Comparison of ENCODE assay signal across 9 mouse cellular contexts in the genomic region with DNA sequence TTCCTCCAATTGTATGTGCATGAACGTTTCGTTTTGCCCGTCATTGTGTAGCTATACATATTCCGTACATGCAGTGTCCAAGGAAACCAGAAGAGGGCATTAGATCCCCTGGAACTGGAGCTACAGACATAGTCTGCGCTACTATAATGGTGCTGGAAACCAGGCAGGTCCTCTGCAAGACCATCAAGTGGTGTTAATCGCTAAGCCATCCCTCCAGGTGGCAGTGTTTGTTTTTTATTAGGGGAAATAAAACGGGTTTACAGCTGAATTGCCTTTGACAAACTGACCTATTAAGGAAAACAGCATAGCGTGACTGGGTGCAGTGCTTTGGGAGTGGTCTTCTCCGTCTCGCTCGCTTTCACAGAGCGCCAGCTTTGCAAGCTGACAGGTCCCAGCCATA. TPM values are rescaled to one million over a fixed set of nuclear protein-coding genes. Genes with fewer than 3 reads are reported as not detected.
DNase-seq lines count a peak whose midpoint lies in the region; ATAC-seq and TF ChIP-seq lines count a peak whose summit lies in the region.
"Had no signal": no experiment of that assay in that cellular context is flagged by ENCODE, and none has a peak within 500 bp of the region (broad histone marks: within the 10 kb centered on the region; RNA-seq: fewer than 3 reads in every experiment).

No protein-coding gene starts in this region.

- ATAC-seq in granulocyte monocyte progenitor cell, adult 5-6 weeks (replicated peaks; ENCODE audit: poor library complexity, severe bottlenecking), result peak; percentile 69
- ATAC-seq in activated CD4-positive, CD25-positive, alpha-beta regulatory T cell, adult 4 months, result no peak

- H3K27ac ChIP-seq in cerebellum, adult 2 months (ENCODE audit: insufficient read depth, low read length), result no peak overlapping the region
- H3K27ac ChIP-seq in thymus, adult 2 months (ENCODE audit: control insufficient read depth, insufficient read depth, low read length), result no peak overlapping the region

- TF ChIP-seq CTCF in cerebellum, adult 2 months (IDR thresholded peaks at IDR 0.05; ENCODE audit: borderline replicate concordance, insufficient read depth, low read depth, low read length), result peak; percentile 30; the same call in 1 of the 2 replicates
- TF ChIP-seq CTCF in thymus, adult 2 months (IDR thresholded peaks at IDR 0.05; ENCODE audit: borderline replicate concordance, control insufficient read depth, extremely low read depth, insufficient read depth, low read length, poor library complexity), result no peak

- no peak for TF ChIP-seq POLR2A in cerebellum, adult 2 months (IDR thresholded peaks at IDR 0.05; ENCODE audit: borderline replicate concordance, insufficient read depth, low read length)
- TF ChIP-seq POLR2A in thymus, adult 2 months (IDR thresholded peaks at IDR 0.05; ENCODE audit: control insufficient read depth, extremely low read depth, insufficient read depth, low read length, poor library complexity), result no peak

- no peaks in the 10 kb centered on the region for H3K27me3 ChIP-seq in cerebellum, adult 2 months (ENCODE audit: control insufficient read depth, insufficient read depth, low read length)
- H3K27me3 ChIP-seq in thymus, adult 2 months (ENCODE audit: control insufficient read depth, insufficient read depth, low read length), result no peaks in the 10 kb centered on the region

- 33% methylated on average over 12 of the region's 12 CpGs for WGBS in cerebellum, adult 2 months
- WGBS in thymus, adult 2 months, result 59% methylated on average over 12 of the region's 12 CpGs

- no peak overlapping the region for H3K4me3 ChIP-seq in cerebellum, adult 2 months (replicated peaks; ENCODE audit: insufficient read depth, low read depth, low read length)
- H3K4me3 ChIP-seq in thymus, adult 2 months (ENCODE audit: control insufficient read depth, insufficient read depth, low read length), result no peak overlapping the region
- H3K4me3 ChIP-seq: megakaryocyte, embryonic 14.5 days had no signal

- H3K4me1 ChIP-seq in cerebellum, adult 2 months (ENCODE audit: control insufficient read depth, insufficient read depth, low read length), result no peaks in the 10 kb centered on the region
- no peaks in the 10 kb centered on the region for H3K4me1 ChIP-seq in thymus, adult 2 months (replicated peaks; ENCODE audit: control insufficient read depth, insufficient read depth, low read length)

- H3K36me3 ChIP-seq in thymus, adult 2 months (ENCODE audit: control insufficient read depth, insufficient read depth, low read length), result no peaks in the 10 kb centered on the region

- DNase-seq in cerebellum, adult 2 months, result peak in 1 of 2 experiments; percentile 13
- DNase-seq in cerebellum, adult 8-10 months, result no peak
- DNase-seq in thymus, adult 2 months, result peak; percentile 57
- no peak for DNase-seq in thymus, adult 18-20 months
- DNase-seq in kidney, postnatal 14 days, result peak; percentile 66
- DNase-seq in mesoderm, embryonic 11.5 days (ENCODE audit: low read depth, low spot score), result peak; percentile 74

RNA-seq across cellular contexts. Expression of a gene that starts 9.7 kb away (rescaled TPM):
- polyA plus RNA-seq in cerebellum, adult 2 months (2012; rRNA removed), result 2.0 and 2.7 TPM in 2 replicates
- polyA plus RNA-seq in thymus, adult 2 months (2012; rRNA removed), result 7.6 and 8.4 TPM in 2 replicates
- 102 and 121 TPM in 2 replicates for total RNA-seq in granulocyte monocyte progenitor cell, adult 5-6 weeks (2014; fragmentation: Nextera tagmentation)
- 118 and 136 TPM in 2 replicates for total RNA-seq in granulocyte monocyte progenitor cell, adult 5-6 weeks (2017)
- polyA plus RNA-seq in activated CD4-positive, CD25-positive, alpha-beta regulatory T cell, adult 4 months (2017; shearing (Covaris generic)), result 1 to 10 TPM; 2.2 to 2.9 TPM

RNA-seq across cellular contexts. Expression of a gene that starts 23.9 kb away (rescaled TPM):
- polyA plus RNA-seq in cerebellum, adult 2 months (2012; rRNA removed), result 71.3 and 72.0 TPM in 2 replicates
- polyA plus RNA-seq in thymus, adult 2 months (2012; rRNA removed), result 162 and 171 TPM in 2 replicates
- 175 and 199 TPM in 2 replicates for total RNA-seq in granulocyte monocyte progenitor cell, adult 5-6 weeks (2014; fragmentation: Nextera tagmentation)
- 115 and 134 TPM in 2 replicates for total RNA-seq in granulocyte monocyte progenitor cell, adult 5-6 weeks (2017)
- 100 to 1,000 TPM; 631 to 671 TPM for polyA plus RNA-seq in activated CD4-positive, CD25-positive, alpha-beta regulatory T cell, adult 4 months (2017; shearing (Covaris generic))

RNA-seq across cellular contexts. Expression of a gene that starts 24.1 kb away (rescaled TPM):
- polyA plus RNA-seq in cerebellum, adult 2 months (2012; rRNA removed), result 22.4 and 24.4 TPM in 2 replicates
- polyA plus RNA-seq in thymus, adult 2 months (2012; rRNA removed), result 6.8 and 7.1 TPM in 2 replicates
- total RNA-seq in granulocyte monocyte progenitor cell, adult 5-6 weeks (2014; fragmentation: Nextera tagmentation), result 1.6 and 3.3 TPM in 2 replicates
- 0.46 and 2.1 TPM in 2 replicates for total RNA-seq in granulocyte monocyte progenitor cell, adult 5-6 weeks (2017)
- polyA plus RNA-seq in activated CD4-positive, CD25-positive, alpha-beta regulatory T cell, adult 4 months (2017; shearing (Covaris generic)), result under 1 TPM; 0.07 to 0.37 TPM

RNA-seq across cellular contexts. Expression of a gene that starts 39.9 kb away (rescaled TPM):
- polyA plus RNA-seq in cerebellum, adult 2 months (2012; rRNA removed), result not detected in 2 replicates
- polyA plus RNA-seq in thymus, adult 2 months (2012; rRNA removed), result not detected in 2 replicates
- total RNA-seq in granulocyte monocyte progenitor cell, adult 5-6 weeks (2014; fragmentation: Nextera tagmentation), result not detected in 2 replicates
- not detected in 2 replicates for total RNA-seq in granulocyte monocyte progenitor cell, adult 5-6 weeks (2017)
- not detected for polyA plus RNA-seq in activated CD4-positive, CD25-positive, alpha-beta regulatory T cell, adult 4 months (2017; shearing (Covaris generic))

Comparison
In these comparisons a context has a peak if more than half of its experiments do, and no peak if none do; other contexts are left out.
1. DNase-seq: peak in thymus, adult 2 months (single experiment), kidney, postnatal 14 days (single experiment) and mesoderm, embryonic 11.5 days (single experiment); none in cerebellum, adult 8-10 months (single experiment) and thymus, adult 18-20 months (0 of 2).